Mouse (Mus musculus): Measurements from ENCODE around the gene Nme6. TPM values are rescaled to one million over a fixed set of nuclear protein-coding genes. Genes with fewer than 3 reads are reported as not detected.

Gene Nme6
- total RNA-seq, 1 experiment = 46.5 TPM

DNA sequence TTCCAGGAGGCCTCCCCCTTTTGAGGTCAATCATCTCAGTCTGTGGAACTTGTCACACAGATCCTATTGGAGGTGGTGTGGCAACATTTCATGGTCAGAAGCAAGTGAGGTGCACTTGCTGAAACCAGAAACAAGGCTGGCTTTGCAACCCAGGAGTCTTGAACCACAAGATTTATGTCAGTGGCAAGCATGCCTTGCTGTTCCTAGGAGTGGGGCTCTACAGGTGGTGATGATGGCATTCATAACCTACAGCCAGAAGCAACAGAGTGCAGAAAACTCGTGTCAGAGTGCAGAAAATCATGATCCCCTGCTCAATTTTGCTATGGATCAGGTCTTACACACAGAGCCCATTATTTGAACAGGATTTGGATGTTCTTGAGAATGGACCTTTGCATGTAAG lies 26.3 kb upstream of the Nme6 start:
- no peak for DNase-seq (ENCODE audit: low read depth, low spot score)
- no peak for TF ChIP-seq CHD2 (IDR thresholded peaks at IDR 0.05; ENCODE audit: low read depth, low read length)
- no peak for TF ChIP-seq ZC3H11A (IDR thresholded peaks at IDR 0.05; ENCODE audit: borderline replicate concordance, low read depth, low read length)
- TF ChIP-seq HCFC1 (IDR thresholded peaks at IDR 0.05; ENCODE audit: borderline replicate concordance, insufficient read depth, low read length) = no peak
- TF ChIP-seq ZNF384 (IDR thresholded peaks at IDR 0.05; ENCODE audit: low read depth, low read length) = no peak
- no peak for TF ChIP-seq MAFK (IDR thresholded peaks at IDR 0.05; ENCODE audit: insufficient read depth, low read depth, low read length)

GRCm38 (mm10) chr9:109806695-109807293 lies 25.8 kb upstream of the Nme6 start:
- in situ Hi-C loops (cut with MboI; ENCODE audit: low sequenced_read_pairs in 2 of 2, unreplicated experiment in 2 of 2) = no loop called here
- Histone ChIP-seq H3K9me3 (ENCODE audit: control insufficient read depth, insufficient read depth, low read depth, low read length) (no peaks in the 10 kb centered on the region), H3K4me3 (ENCODE audit: insufficient read depth in 1 of 2, low read depth in 1 of 2, low read length in 2 of 2, poor library complexity in 1 of 2, severe bottlenecking in 1 of 2) (no peak overlapping the region), H3K36me3 (ENCODE audit: control insufficient read depth, insufficient read depth, low read length, poor library complexity, severe bottlenecking) (no peaks in the 10 kb centered on the region), H3K27ac (ENCODE audit: insufficient read depth, low read depth, low read length, poor library complexity, severe bottlenecking) (no peak overlapping the region), H3K4me1 (ENCODE audit: control insufficient read depth in 2 of 2, insufficient read depth in 2 of 2, low read length in 2 of 2, poor library complexity in 1 of 2) (no peaks in the 10 kb centered on the region), H3K9ac (ENCODE audit: insufficient read depth, low read depth, low read length, poor library complexity, severe bottlenecking) (no peak overlapping the region)
- DNase-seq (ENCODE audit: low read depth, low spot score) = no peak
- TF ChIP-seq CHD2 (IDR thresholded peaks at IDR 0.05; ENCODE audit: low read depth, low read length) (no peak), ZC3H11A (IDR thresholded peaks at IDR 0.05; ENCODE audit: borderline replicate concordance, low read depth, low read length) (no peak), HCFC1 (IDR thresholded peaks at IDR 0.05; ENCODE audit: borderline replicate concordance, insufficient read depth, low read length) (no peak), ZNF384 (IDR thresholded peaks at IDR 0.05; ENCODE audit: low read depth, low read length) (no peak), MAFK (IDR thresholded peaks at IDR 0.05; ENCODE audit: insufficient read depth, low read depth, low read length) (no peak)

More for the DNA sequence above, 26.3 kb upstream of the Nme6 start:
- Histone ChIP-seq H3K9ac (ENCODE audit: insufficient read depth, low read depth, low read length, poor library complexity, severe bottlenecking) (no peak overlapping the region), H3K27ac (ENCODE audit: insufficient read depth, low read depth, low read length, poor library complexity, severe bottlenecking) (no peak overlapping the region), H3K4me3 (ENCODE audit: insufficient read depth in 1 of 2, low read depth in 1 of 2, low read length in 2 of 2, poor library complexity in 1 of 2, severe bottlenecking in 1 of 2) (no peak overlapping the region), H3K9me3 (ENCODE audit: control insufficient read depth, insufficient read depth, low read depth, low read length) (no peaks in the 10 kb centered on the region), H3K36me3 (ENCODE audit: control insufficient read depth, insufficient read depth, low read length, poor library complexity, severe bottlenecking) (no peaks in the 10 kb centered on the region), H3K4me1 (ENCODE audit: control insufficient read depth in 2 of 2, insufficient read depth in 2 of 2, low read length in 2 of 2, poor library complexity in 1 of 2) (no peaks in the 10 kb centered on the region)
- in situ Hi-C loops (cut with MboI; ENCODE audit: low sequenced_read_pairs in 2 of 2, unreplicated experiment in 2 of 2) = no loop called here

DNA sequence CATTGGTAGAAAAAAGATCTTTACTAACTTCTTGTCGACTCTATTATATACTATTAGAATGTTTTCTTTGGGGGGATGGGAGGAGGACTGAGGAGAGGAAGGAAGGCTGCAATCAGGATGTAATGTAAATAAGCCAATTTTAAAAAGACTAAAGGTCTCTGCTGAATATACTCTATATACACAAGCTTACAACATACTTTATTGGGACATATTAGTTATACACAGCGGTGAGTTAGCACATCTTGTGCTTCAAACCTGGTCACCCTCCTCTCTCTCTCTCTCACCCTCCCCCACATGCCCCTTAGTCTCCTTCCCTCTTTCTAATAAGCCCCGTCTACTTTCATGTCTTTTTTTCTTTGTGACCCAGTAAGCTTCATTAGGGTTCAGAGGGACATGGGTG lies 24.7 kb upstream of the Nme6 start:
- no peak for DNase-seq (ENCODE audit: low read depth, low spot score)
- in situ Hi-C loops (cut with MboI; ENCODE audit: low sequenced_read_pairs in 2 of 2, unreplicated experiment in 2 of 2) = no loop called here
- TF ChIP-seq ZC3H11A (IDR thresholded peaks at IDR 0.05; ENCODE audit: borderline replicate concordance, low read depth, low read length) (no peak), CHD2 (IDR thresholded peaks at IDR 0.05; ENCODE audit: low read depth, low read length) (no peak), HCFC1 (IDR thresholded peaks at IDR 0.05; ENCODE audit: borderline replicate concordance, insufficient read depth, low read length) (no peak), ZNF384 (IDR thresholded peaks at IDR 0.05; ENCODE audit: low read depth, low read length) (no peak), MAFK (IDR thresholded peaks at IDR 0.05; ENCODE audit: insufficient read depth, low read depth, low read length) (no peak)
- no peak overlapping the region for H3K4me3 ChIP-seq (ENCODE audit: insufficient read depth in 1 of 2, low read depth in 1 of 2, low read length in 2 of 2, poor library complexity in 1 of 2, severe bottlenecking in 1 of 2)
- no peaks in the 10 kb centered on the region for H3K4me1 ChIP-seq (ENCODE audit: control insufficient read depth in 2 of 2, insufficient read depth in 2 of 2, low read length in 2 of 2, poor library complexity in 1 of 2)
- no peak overlapping the region for H3K27ac ChIP-seq (ENCODE audit: insufficient read depth, low read depth, low read length, poor library complexity, severe bottlenecking)
- H3K9ac ChIP-seq (ENCODE audit: insufficient read depth, low read depth, low read length, poor library complexity, severe bottlenecking) = no peak overlapping the region
- no peaks in the 10 kb centered on the region for H3K36me3 ChIP-seq (ENCODE audit: control insufficient read depth, insufficient read depth, low read length, poor library complexity, severe bottlenecking)
- H3K9me3 ChIP-seq (ENCODE audit: control insufficient read depth, insufficient read depth, low read depth, low read length) = no peaks in the 10 kb centered on the region

- no peak for DNase-seq (ENCODE audit: low read depth, low spot score)
- TF ChIP-seq CHD2 (IDR thresholded peaks at IDR 0.05; ENCODE audit: low read depth, low read length) = no peak
- no peak for TF ChIP-seq ZC3H11A (IDR thresholded peaks at IDR 0.05; ENCODE audit: borderline replicate concordance, low read depth, low read length)
- TF ChIP-seq ZNF384 (IDR thresholded peaks at IDR 0.05; ENCODE audit: low read depth, low read length) = no peak
- TF ChIP-seq MAFK (IDR thresholded peaks at IDR 0.05; ENCODE audit: insufficient read depth, low read depth, low read length) = no peak
- TF ChIP-seq HCFC1 (IDR thresholded peaks at IDR 0.05; ENCODE audit: borderline replicate concordance, insufficient read depth, low read length) = no peak
- Histone ChIP-seq H3K4me1 (ENCODE audit: control insufficient read depth in 2 of 2, insufficient read depth in 2 of 2, low read length in 2 of 2, poor library complexity in 1 of 2) (no peaks in the 10 kb centered on the region), H3K9ac (ENCODE audit: insufficient read depth, low read depth, low read length, poor library complexity, severe bottlenecking) (no peak within 1 kb of the TSS), H3K27ac (ENCODE audit: insufficient read depth, low read depth, low read length, poor library complexity, severe bottlenecking) (no peak within 1 kb of the TSS), H3K4me3 (ENCODE audit: insufficient read depth in 1 of 2, low read depth in 1 of 2, low read length in 2 of 2, poor library complexity in 1 of 2, severe bottlenecking in 1 of 2) (no peak within 1 kb of the TSS), H3K36me3 (ENCODE audit: control insufficient read depth, insufficient read depth, low read length, poor library complexity, severe bottlenecking) (no peaks in the 10 kb centered on the region), H3K9me3 (ENCODE audit: control insufficient read depth, insufficient read depth, low read depth, low read length) (no peaks in the 10 kb centered on the region)
- in situ Hi-C loops (cut with MboI; ENCODE audit: low sequenced_read_pairs in 2 of 2, unreplicated experiment in 2 of 2) = no loop called here
Measured at GRCm38 (mm10) chr9:109811980-109812379, 20.6 kb upstream of the Nme6 start, which contains the start of gene Spink8. Gene Spink8 (plus strand): TSS chr9:109812280.

All from ES-E14 (cell line).